Mouse (Mus musculus) monocyte, adult 2 months (primary cell): ENCODE measurements around the gene Shisa9.
"Not testable (repeated sequence)": the region's sequence is repeated elsewhere in the genome, so short reads cannot be mapped to it uniquely, and the experiment has no call there.

Experiments used
- DNase-seq, 2 experiments: peaks; one replicate each; pipeline ENCODE4 v3.0.0; 2022; ENCODE audit warnings: low spot score in 2 of 2, low read depth in 1 of 2

The Shisa9 gene

DNA sequence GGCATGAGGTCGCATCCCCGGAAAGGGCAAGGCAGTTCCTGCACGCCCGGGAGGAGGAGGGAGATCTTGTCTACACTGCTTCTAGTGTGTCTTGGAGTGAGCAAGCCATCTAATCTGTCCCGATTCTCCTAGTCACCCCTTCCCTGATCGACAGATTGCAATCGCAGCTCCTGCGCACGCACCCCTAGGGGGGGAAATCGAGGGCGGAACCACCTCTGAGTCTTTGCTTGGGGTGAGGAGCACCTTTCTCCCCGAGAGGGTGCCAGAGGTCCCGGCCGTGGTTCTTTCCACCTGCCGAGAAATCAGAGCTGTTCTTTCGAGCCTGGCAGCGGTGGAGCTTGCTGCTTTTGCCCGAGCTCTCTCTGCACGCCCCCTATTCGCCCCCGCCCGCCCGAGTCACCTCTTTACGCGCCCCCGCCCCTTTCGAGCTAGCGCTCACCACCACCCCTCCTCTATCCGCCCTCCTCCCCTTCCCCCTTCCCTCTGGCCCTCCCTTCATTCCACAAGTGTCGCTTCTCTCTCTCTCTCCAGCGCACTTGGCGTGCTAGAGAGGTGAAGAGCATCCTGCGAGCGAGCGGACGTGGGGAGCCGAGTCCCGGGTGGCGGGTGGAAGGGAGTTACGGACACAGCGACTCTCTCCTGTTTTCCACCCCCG lies at the start of gene Shisa9:
Shisa9 (plus strand) TSS at position 498 of the 655 bp plus-strand sequence.
- DNase-seq: no peak

DNA sequence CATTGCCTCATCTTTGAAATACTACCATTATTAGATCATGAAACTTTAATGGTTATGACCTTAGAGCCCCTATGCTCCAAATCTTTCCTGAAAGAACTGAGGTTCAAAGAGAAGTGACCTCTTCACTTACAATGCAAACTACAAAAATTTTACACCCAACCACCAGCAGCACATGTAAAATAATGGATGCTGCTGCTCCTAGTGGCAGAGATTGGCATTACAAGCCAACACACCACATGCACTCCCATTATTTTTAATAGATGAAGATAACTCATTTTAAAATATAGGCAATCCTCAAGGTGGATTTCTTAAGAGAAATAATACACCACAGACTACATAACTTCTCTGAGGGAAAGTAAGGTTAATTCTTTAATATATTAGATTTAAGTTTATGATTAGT lies 43.4 kb upstream of the Shisa9 start:
- DNase-seq: no peak

DNA sequence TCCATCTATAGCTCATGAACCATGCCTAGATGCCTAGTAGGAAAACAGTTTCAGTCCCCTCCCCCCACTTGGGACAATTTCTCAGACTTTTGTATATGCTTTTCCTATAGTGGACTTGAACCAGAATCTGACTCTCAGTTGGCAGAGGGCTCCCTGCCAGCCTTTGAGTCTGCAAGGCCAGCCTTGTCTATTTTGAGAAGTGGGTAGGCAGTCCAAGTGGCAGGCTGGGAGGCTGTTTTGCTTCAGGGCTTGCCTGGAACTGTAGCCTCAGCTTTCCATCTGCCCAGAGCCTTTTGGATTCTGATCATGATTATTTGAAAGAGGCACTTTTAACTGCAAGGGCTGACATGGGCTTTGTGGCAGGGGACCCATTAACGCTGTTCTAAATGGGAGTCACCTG lies 23.2 kb upstream of the Shisa9 start:
- no peak for DNase-seq

DNA sequence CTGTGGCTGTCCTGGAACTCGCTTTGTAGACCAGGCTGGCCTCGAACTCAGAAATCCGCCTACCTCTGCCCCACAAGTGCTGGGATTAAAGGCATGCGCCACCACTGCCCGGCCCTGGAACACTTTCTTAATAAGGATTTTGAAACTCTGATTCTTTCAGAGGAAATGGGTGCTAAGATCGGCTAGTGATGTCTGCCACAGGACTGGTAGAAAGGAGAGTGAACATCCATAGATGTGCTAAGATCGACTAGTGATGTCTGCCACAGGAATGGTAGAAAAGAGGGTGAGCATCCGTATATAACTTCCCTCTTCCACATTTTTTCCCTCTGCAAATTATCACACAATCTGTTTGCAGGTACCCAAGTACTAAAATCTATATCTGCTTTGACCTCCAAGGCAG lies 17.9 kb upstream of the Shisa9 start:
- no peak for DNase-seq

DNA sequence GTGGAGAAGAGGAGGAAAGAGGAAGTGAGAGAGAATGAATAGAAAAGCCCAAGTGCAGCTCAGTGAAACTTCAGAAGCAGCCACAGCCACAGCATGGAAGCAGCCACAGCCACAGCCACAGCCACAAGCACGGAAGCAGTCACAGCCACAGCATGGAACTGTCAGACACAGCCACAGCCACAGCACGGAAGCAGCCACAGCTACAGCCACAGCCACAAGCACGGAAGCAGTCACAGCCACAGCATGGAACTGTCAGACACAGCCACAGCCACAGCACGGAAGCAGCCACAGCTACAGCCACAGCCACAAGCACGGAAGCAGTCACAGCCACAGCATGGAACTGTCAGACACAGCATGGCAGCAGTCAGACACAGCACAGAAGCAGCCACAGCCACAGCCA lies 17.1 kb upstream of the Shisa9 start:
- not testable (repeated sequence) for DNase-seq

DNA sequence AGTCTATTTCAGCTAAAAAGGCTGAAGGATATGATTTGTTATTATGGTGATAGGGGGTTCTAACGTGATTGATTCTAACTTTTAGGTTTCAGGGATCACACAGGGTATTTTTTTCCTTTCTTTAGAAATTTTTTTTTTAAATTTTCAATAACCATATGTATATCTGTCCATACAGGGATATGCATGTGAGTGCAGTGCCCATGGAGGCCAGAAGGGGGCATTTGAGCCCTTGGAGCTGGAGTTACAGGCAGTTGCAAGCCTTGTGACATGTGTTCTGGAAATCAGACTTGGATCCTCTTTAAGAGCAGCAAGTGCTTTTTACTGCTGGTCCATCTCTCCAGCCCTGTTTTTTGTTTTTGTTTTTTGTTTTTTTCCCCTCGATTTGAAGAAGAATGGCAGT lies 16.3 kb upstream of the Shisa9 start:
- no peak for DNase-seq

DNA sequence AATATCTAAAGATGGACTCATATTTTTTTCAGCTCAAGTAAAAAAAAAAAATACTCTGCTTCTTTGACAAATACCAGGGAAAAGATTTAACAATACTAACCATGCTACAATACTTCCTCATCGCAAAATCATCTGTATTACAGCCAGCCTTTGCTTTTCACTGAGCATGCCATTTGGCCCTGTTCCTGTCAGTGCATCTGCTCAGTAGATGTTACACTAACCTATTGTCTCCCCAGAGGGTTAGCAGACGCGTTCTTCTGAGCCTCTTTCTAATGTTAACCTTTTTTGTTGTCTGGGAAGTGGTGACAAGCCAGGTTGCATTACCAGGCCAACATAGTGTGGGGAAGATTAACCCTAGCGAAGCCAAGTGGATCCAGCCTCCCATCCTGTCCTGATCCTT lies 10.2 kb upstream of the Shisa9 start:
- no peak for DNase-seq

DNA sequence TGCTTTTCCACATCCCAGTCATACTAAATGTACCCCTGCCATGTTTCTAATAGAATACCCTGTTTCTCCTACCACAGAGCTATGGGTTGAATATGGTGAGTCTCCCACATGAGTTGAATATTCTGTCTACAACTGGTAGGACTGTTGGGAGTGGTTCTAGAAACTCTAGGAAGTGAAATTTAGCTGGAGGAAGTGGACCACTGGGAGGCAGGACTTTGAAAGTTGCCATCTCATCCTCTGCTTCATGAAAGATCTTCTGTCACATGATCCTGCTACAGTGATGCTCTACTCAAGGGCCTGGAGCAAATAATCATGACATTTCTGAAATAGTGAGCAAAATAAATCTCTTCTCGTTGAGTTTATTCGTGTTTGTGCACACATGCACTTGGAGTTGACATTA lies 7.2 kb upstream of the Shisa9 start:
- no peak for DNase-seq

DNA sequence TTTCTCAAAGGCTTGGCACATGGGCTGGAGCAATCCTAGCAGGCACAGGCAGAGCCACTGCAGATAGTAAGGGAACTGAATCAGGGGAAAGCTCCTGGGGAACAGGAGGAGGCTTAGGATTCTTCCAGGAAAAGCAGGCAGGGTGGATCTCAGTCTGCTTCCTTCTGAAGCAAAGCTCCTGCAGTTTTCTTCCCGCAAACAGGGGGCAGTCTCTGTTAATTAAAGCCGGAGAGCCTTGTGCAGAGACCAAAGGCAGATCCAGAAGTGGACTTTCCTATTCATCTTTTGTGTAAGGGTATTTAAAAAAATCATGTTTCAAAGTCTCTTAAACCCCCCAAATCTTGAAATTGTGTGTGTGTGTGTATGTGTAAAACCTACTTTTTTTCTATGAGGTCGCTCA lies 3.1 kb upstream of the Shisa9 start:
- no peak for DNase-seq

DNA sequence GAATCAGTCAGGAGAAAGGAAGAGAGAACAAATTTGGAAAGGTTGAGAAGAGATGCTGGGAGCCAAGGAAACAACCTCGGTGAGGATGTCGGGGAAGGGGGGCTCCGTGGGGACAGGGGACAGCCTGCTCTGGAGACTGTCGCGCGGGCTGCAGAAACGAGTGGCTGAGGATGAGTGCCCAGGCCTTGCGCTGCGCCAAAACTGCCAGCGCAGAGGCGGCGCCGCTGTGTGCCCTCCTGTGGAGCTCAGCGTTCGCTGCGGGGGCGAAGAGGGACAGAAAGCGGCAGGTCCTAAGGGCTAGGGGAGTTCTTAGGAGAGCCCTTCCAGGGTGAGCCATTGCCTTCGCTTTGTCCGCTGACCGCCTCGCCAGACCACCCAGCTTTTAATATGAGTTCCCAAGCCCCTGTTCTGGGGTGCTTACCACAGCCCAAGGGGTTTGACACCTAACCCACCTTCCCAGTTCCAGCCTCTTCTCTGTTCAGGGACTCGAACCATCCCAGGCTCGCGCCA lies 752 bp upstream of the Shisa9 start:
- no peak for DNase-seq

DNA sequence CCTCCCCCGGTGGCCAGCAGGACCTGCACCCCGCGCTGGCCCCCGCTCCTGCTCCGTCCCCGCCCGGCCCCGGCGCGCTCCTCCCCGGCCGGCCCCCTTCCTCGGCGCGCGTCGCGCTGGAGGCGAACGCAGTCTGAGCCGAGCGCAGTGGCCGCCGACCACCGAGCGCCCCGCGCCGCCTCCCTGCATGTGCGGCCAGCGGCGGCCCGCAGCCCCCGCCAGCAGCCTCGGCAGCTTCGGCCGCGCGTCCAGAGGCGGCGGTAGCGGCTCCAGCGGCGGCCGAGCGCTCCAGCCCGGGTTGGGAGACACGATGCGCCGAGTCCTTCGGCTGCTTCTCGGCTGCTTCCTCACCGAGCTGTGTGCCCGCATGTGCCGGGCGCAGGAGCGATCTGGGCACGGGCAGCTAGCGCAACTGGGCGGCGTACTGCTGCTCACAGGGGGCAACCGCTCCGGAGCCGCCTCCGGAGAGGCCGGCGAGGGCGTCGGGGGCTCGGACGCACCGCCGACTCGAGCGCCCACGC lies 418 bp downstream of the Shisa9 start:
- DNase-seq: no peak

DNA sequence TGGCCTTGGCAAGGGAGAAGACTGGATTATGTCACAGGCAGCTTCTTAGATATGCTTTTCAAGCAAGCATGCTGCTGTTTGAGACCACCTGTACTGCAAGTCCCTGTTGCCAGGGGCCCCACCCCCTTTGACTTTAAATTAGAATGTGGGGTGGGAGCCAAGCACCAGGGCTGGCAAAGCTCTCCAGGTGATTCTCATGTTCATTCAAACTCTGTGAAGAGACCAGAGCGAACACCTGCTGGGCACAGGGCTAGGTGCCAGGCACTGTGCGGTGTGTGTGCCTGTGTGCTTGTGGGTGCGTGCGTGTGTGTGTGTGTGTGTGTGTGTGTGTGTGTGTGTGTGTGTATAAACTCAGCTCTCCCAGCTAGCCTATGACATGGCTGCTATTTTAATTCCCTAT lies 3.1 kb downstream of the Shisa9 start:
- DNase-seq: no peak

DNA sequence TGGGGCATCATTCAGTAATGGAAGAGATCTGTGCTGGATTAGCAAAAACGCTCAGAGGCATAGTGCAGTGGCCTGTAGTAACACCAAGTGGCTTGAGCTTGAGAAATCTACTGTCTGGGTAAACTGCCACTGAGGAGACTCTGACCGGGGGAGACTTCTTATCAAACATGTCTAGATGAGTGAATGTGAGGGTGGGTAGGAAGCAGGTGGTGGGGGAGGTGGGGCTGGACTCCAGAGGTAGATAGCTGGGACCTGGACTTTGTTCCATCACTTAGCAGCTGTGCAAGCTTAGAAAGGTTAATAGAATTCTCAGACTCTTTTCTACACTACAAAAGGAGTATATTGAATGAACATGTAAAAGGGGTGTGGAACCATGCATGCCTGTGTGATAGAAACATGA lies 21.3 kb downstream of the Shisa9 start:
- no peak for DNase-seq

DNA sequence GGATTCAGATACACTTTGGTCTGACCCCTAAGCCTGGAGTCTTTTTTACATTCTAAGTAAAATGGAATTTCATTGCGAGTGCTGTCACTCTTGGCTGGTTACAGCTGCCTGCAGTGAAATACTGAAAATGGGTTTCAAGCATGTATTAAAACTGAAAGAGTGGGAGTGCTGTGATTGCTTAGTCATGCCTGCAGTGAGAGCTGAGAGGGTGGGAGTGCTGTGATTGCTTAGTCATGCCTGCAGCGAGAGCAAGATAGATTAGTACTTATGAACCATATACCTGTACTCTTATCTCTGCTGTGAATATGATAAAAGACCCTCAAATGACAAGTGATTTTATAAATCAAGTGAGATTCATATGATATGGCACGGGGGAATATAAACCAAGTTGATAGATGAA lies 26.2 kb downstream of the Shisa9 start:
- no peak for DNase-seq

DNA sequence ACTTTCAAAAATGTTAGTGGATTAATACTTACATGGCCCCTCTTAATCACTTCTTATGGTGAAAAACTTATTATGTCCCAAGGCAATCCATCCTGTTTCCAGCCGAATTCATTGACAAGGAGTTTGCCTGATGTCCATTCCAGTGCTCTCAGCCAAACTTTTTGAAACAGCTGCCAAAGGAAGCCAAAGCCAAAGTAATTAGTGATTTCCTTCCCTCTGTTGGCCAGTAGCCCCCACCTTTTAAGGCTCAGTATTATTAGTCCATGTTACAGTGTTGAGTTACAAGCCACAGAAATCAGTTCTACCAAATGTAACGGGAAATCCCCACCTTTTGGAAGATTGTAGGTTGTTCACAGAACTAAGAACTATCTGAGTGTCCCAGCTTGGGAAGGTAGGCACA lies 28.8 kb downstream of the Shisa9 start:
- no peak for DNase-seq

DNA sequence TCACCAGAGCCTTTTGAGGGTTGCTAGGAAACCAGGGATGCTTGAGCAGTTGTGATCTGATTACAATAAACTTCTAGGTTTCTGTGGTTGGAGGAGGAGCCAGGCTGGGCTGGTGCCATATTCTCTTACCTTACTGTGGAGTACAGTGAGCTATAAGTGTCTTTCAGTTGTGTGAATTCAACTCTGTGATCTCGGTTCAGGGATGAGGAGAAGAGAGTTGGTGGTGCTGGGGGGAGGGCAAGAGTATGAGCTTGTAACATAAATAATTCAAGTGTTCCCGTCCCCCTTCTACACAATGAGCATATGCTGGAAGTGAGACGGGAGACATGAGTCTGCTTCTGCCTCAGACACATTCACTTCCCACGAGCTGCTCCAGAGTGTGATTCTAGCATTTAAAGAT lies 30.6 kb downstream of the Shisa9 start:
- no peak for DNase-seq

DNA sequence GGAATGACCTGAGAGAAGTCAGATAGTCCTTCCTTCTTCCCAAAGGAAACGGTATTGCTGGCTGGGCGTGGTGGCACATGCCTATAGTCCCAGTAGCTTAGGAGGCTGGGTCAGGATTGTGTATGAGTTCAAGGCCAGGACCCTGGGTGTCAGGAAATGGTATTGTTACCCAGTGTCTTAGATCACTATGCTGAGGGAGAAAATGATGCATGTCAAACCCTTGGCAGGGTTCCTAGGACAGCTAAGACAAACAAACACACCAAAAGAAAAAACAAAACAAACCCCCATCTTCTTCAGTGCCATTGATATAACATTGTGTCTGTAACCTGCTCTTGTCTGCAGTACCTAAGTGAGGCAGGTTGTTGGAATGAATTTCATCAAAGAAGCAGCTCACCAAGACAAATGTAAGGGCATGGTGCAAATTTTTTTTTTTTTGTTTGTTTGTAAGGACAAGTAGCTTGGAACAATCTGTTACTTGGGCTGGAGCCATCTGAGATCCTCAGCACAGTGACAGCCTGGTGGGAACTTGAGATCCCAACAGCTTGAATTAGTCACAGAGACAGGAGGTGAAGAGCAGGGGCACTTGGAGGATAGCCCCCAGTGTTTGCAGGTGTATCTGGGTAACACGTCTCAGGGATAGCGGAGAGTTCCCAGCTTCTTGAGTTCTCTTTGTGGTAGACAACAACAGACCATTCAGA lies 34.2 kb downstream of the Shisa9 start:
- no peak for DNase-seq

DNA sequence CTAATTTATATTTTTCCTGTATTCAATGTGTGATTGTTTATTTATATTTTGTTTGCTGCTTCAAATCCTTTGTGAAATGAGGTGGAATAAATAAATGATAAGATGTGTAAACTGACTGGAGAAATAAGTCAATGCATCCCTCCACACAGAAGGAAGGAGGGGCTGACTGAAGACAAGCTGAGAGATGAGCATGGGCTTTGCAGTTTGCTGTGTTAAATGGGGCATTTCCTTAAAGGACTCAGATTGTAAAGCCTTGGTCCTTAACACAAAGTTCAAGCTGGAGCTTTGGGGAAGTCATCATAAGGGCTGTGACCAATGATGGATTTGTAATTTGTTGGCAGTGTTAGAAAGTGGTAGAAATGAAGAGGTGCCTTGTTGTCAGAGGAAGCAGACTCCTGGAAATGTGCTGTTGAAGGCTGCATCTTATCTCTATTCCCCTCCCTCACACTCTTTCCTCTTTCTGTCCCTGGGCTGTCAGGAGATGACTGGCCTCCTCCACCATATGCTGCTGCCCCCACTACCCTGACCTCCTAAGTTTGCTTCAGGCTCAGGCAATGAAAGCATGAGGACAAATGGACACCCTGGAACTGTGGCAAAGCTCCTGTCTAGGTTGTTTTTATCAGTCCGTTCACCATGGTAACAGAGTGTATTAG lies 36.3 kb downstream of the Shisa9 start:
- DNase-seq: no peak

DNA sequence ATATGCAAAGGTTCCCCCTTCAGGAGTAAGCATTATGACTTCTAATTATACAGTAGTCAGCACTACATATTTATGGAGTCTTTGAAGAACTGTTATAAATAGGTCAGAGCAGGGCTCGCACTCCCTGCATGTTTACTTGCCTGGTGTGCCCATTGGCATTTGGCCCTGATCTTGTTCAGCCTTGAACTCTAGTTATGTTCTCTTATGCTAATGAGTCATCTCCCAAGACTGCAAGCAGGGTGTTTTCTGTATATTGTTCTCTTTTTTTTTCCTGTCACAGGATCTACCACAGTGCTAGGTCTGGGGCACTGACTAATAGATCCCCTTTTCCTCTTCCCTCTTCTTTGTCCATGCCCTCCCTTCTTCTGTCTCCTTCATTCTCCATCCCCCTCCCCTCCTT lies 48.5 kb downstream of the Shisa9 start:
- DNase-seq: no peak

DNA sequence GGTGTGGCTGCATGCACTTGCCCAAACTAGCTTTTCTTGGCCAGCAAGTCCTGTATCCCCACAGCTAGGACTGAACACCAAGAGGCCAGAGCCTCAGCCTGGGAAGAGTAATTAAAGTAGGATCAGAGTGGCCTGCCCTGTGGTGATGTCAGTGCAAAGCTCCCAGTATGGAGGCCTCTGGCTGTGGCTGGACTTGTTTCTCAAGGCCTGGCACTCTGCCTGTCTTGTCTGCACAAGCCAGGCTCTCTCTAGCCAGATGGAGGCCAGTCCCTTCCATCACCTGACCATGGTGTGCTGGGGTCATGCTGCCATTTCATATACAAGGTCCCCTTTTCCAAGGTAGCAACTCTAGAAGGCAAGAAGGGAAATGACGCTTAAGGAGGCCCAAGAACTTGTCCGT lies 51.0 kb downstream of the Shisa9 start:
- DNase-seq: no peak

DNA sequence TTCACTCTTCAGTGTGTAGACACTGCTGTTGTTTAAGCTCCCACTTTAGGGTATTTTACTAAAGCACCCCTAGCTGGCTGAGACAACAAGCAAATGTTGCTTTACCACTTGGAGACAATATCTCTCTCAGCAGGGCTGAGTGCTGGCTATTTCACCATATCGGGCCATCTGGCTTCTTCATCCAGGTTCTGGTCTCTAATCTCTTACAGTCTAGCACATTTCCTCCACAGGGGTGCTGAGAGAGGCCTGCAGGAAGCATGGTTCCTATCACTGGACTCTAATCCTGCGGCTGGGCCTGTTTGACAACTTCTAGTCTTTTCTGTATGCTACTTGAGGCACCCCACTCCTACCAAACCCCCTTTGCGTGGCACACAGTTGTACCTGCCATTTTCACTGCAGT lies 51.7 kb downstream of the Shisa9 start:
- no peak for DNase-seq

DNA sequence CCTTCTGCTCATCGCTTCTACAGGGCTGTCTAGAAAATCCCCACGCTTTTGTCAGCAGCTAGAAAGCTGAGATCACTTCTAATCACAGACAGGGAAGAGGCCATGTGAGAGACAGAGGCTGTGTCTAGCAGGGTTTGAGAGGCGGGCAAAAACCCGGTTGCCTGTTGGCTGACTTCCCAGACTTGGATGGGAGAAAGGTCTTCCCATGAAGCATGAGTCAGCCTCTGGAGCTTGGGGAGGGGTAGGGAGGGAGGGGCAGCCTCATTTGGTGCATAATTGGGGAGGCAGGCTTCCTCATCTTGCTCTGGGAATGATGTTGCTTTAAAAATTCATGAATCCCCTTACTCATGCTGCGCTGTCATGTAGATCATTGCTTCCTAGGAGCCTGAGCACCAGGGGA lies 57.0 kb downstream of the Shisa9 start:
- no peak for DNase-seq
